Mouse (Mus musculus): ENCODE measurements around the gene Cpb1.
A peak's percentile ranks its signal among the peaks of the same experiment; 100 is the strongest.

The Cpb1 gene

DNA sequence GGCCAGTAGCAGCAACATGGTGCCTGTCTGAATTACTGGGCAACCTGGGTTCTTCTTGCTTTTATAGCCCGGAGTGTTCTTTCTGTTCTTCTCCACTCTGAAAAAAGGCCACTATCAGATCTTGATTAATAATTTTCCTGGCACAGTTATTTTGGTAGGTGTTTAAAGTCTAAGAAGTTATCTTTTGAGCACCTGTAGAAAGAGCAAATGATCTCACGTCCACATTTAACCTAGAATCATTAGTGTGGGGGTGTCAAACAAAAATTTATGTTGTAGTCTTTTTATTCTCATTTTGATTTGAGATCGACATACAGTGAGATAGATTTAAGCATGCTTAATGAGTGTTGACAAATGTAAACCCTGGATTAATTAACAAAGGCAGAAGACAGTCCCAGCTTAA, at the start of gene Cpb1:
Gene Cpb1, minus strand, starts transcription at position 101 of the 400 bp plus-strand sequence.
- DNase-seq (ENCODE audit: low spot score) = no peak

DNA sequence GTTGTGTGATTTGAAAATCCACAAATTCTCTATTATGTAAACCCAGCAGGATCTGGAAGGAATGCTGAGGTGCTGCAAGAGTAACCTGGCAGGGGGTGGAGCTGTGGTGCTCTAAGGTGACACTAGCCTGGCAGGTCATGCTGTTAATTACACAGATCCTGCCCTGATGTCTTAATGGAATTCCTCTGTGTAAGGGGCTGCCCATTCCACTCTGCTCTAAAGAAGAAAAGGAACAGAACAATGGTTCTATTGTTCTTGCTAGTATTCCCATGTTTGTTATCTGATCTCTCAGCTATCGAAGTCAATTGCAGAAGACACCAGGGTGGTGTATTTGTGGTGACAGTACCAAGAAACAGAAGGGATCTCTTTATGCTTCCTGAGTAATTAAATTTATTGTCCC, 41.7 kb upstream of the Cpb1 start:
- DNase-seq (ENCODE audit: low spot score) = no peak

DNA sequence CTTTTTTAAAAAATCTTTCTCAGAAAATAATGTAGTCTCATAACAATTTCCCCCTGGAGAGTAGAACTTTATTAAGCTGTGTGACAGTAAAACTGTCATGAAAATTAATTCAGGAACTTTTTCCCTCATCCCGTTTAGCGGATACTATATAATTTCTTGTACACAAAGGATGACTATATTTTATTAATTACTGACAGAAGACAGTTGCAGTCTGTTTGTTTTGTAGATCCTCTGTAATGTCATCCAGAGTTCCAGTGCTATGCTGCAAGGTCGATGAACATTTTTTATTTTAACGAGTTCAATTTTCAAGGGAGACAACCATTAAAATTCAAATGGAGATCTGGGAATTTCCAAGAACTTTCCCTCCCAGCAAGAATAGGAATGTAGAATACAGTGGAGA, 33.6 kb upstream of the Cpb1 start:
- DNase-seq (ENCODE audit: low spot score) = no peak

DNA sequence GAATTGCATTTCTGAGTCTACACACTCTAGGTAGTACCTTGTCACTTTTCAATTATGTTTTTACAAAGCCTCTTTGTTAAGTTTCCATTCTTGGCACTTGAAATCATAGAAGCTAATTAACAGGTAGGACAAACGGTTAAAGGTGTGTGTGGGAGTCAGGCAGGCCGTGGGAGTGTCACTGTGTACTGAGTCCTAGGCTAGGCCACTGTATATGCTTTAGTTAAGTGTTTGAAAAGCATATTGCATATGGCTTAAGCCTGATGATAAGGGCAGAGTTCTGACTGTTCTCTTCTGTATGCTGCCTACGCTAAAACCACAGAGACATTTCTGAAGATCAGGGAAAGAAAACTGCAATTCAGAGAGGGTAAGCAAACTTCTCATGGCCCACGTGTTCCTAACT, 31.7 kb upstream of the Cpb1 start:
- no peak for DNase-seq (ENCODE audit: low spot score)

DNA sequence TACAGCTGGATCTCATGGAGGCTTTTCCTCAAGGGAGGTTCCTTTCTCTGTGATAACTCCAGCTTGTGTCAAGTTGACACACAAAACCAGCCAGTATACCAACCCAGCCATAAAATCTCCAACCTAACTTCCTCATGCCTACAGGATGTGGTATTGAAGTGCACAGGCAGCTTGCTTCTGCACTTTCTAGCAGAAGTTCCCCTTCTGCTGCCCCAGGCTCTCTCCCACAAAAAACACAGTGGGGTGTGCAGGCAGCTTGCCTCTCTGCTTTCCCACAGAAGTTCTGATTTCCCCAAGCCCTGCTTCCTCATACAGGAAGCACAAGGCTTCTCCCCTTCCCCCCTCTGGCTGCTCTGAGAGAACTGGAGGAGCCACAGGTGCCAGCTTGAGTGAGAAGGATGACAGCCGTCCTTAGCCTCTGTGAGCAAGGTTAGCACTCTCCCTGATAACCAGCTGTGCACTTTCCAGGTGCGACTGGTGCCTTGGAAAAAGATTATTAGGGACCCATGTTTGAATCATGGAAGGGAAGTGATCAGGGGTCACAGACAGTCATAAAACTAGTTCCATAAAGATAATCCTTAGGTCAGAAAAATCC, 29.3 kb upstream of the Cpb1 start:
- DNase-seq (ENCODE audit: low spot score) = no peak

DNA sequence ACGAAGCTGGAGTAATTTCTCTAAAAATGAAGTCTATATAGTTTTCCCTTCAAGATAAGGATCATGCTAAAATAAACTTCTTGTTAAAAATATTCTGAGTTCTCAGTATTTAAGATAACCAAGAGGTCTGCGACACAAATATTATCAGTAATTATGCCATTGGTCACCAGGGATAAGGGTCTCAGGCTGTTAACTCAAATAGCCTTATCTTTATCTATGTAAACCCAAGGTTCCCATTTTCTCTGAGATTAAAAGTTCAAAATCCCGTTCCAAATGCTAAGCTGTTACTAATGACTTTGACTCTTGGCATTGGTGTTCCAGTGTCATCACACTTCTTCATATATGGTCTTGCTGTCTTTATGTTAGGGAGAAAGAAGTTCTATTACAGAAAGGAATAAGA, 20.0 kb upstream of the Cpb1 start:
- DNase-seq (ENCODE audit: low spot score) = no peak

DNA sequence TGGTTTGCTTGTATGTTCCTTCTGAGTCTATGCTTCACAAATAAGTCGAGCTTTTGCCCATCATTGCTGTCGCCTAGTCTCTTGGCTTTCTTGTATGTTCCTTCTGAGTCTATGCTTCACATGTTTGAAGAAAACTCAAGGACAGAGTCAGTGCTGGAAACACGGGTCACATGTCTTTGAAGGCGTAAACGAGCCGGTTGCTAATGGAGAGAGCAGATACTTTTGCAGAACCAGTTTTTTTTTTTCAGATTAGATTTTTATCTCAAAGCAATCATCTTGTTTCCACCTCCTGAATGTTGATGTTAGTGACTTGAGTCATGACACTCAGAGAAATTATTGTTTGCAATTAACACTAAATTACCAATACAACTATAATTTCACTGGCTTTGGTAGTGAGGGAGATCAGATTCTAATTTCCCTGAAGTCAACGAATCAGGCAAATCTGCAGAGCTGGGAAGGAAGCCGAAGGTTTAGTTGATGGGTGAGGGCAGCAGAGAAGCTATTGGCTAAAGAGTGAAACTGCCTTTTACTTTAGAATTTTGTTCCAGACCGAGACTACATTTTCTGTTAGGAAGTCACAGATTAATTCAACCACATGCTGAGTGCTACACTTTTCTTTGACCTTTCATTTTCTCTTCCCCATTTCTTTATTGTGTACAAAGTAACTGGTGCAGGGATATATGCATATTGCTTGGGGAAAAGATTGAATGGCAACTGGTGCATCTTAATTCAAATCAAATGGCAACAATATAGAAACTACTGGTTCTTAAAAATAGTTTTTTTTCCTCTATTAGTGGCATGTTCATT, 19.2 kb upstream of the Cpb1 start:
- no peak for DNase-seq (ENCODE audit: low spot score)

DNA sequence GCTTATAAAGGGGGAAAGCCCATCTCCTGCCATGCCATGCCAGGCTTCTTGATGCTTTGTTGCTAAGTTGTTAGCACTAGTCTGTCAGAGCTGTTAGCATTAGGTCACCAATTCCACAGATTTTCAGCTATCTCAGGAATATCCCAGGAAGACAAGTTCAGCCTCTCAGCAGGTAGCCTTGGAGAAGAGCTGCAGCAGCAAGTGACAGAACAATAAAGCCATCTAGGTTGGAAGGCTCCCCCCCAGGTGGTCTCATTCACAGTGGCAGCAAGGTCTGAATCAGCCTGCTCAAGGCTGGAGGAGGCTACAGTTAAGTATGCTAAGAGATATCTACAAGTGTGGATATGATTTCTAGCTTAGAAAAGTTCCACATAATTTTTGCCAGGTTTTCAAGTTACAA, 15.8 kb upstream of the Cpb1 start:
- no peak for DNase-seq (ENCODE audit: low spot score)

DNA sequence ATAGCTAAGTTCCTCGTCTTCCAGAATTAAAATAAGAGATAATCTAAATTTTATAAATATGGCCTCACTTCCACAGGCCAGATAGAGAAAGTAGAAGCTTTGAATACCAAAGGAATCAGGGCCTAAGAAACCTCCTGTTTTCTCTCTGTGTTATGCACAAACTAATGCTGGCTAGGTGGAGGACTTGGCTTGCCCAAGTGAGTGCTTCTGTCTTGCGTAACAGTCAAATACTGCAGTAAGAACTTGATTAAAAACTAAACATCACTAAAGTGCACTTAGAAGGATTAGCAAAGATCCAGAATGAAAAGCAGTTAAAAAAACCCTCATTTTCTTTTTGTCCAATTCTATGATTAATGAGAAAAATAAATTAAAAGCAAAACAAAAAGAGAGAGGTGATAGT, 13.2 kb upstream of the Cpb1 start:
- no peak for DNase-seq (ENCODE audit: low spot score)

DNA sequence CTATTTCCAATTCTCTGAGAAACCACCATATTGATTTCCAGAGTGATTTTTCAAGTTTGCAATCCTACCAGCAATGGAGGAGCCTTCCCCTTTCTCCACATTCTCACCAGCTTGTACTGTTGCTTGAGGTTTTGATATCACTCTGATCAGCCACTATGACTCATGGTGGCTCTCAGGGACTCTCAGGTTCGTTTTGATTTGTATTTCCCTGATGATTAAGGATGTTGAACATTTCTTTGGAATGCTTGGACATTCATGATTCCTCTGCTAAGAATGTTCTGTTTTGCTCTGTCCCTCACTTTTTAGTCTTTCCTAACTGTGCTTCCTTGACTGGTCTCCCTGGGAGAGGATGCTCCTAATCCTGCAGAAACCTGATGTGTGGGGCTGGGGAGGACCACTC, 6.3 kb upstream of the Cpb1 start:
- DNase-seq (ENCODE audit: low spot score) = no peak

DNA sequence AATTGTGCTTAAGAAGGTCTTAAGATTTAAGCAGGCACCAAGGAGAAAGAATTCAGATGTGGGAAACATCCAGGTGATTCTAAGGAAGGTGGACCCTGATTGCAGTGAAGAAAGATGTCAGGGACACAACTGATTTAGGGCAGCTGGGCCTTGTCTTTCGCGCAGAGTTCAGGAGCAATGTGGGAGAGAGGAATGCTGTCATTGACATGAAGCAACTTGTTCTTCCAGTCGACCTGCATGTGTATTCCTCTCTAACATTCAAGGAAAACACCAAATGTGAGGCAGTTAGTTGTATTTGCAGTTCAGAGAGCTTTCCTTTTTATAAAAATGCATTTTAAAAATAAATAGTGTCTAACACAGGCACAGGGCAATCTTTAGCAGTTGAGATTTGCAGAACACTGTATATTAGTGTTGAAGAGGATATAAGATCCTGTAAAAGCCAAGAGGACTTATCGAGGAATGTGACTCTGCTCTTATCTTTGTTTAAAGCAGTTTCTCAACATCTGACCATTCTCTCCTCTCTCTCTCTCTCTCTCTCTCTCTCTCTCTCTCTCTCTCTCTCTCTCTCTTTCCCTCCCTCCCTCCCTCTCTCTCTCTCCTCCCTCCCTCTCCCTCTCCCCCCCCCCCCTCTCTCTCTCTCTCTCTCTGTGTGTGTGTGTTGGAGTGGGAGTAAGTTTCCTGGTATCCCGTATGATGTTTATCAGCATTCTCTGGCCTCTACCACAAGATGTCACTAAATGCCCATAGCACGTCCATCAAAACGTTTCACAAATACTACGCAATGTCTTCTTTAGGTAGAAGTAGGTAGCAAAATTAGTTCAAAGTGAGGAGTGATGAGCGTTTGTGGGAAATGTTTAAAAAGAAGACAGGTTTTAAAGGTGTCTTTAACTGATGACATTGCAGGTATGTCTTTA, 20.7 kb downstream of the Cpb1 start:
- no peak for DNase-seq (ENCODE audit: low spot score)

DNA sequence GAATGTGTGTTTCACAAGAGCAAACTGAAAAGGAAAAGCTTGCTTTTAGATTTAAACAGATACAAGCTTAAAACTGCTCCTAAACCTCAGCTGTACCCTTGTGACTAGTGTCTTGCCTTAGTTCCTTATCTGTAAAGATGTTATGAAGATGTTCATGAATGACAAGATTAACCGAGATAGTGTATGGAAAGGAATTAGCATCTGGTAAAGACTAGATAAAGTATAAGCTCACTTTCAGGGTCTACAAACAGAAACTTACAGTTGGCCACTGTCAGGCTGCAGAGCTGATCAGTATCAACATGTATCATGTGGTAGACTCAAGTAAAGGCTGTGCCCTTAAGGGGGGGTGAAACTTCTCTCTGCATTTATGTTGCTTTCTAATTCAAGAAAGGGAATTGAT, 31.6 kb downstream of the Cpb1 start:
- DNase-seq (ENCODE audit: low spot score) = no peak

DNA sequence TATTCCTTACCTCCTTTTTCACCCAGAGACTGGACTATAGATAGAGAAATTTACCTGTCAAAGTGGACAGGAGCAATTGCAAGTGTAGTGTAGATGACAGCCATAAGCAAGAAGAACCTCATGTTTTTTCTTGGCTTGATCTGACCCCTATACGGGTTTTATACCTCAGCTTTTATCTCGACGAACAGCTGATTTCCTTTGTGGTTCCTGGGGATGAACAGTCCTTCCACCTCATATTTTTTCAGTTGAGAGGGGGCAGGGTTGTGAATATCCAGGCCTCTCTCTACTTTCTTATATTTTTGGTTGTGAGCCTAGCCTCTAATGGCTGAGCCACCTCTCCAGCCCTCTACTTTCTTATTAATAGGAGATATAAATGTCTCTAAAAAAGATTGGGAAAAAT, 33.5 kb downstream of the Cpb1 start, which contains the start of gene Cpa3:
Gene Cpa3, minus strand, starts transcription at position 132 of the 400 bp plus-strand sequence.
- DNase-seq (ENCODE audit: low spot score) = no peak

DNA sequence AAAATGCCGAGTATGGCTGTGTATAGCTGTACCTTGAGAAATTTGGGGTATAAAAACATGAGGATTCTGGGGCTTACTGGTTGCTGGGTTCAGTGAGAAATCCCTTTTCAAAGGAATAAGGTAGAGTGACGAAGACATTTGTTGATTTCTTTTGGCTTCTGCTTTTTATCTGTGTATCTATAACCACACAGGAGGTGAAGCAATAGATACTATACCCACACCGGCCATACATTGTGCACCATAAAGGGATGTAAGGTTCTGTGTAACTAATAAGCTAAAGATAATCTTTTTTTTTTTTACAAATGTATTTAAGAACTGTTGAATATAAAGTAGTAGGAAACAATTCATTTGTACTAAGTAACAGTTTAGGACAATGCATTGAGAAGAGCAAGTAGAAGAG, 35.8 kb downstream of the Cpb1 start:
- no peak for DNase-seq (ENCODE audit: low spot score)

DNA sequence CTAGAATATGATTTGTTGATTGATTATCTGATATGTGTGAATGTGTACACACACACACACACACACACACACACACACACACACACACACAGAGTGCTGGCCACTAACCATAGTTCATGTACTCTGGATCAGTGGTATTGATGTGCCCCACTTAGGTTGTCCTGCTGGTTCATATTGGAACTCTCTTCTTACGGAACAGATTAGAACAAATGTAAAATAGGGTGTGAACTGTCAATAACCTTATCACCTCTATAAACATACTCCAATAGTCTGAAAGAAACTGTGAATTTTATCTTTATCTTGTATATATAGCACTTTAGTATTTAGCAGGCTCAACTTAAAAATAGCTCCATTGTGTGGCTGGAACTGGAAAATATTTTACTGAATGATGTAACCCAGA, 38.6 kb downstream of the Cpb1 start:
- DNase-seq (ENCODE audit: low spot score) = no peak

DNA sequence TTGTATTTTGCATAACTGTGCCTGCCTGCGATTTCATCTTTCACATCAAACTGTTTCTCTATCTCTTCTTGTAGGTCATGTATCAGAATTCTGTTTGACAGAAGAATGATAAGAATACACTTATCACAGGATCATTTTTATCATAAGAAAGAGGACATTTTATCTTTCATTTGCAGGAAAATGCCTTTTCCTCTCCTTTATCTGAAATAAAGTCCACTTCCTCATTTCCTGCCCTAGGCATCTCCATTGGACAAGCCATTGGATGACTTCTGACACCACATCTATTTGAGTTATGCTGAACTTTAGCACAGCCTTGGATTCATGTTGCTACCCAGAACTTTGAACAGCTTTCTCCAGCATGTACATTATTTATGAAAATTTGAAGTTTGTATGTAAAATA, 46.5 kb downstream of the Cpb1 start:
- DNase-seq (ENCODE audit: low spot score) = no peak

DNA sequence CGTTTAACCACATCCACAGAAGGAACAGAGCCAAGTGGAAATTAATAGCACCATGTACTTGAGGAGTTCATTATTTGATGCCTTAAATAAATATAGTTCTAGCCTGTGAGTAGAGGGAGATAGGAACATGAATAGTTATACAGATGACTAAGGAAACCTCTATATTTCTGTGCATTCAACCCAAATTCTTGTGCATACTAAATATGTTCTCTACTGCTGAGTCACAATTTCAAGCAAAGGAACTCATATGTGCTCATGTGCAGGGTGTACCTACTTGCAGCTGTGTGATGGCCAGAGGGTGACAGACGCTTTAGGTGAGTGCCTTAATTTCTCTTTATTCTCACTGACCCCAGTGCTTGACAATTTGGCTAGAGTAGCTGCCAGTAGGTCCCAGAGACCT, 50.1 kb downstream of the Cpb1 start:
- DNase-seq (ENCODE audit: low spot score) = no peak

DNA sequence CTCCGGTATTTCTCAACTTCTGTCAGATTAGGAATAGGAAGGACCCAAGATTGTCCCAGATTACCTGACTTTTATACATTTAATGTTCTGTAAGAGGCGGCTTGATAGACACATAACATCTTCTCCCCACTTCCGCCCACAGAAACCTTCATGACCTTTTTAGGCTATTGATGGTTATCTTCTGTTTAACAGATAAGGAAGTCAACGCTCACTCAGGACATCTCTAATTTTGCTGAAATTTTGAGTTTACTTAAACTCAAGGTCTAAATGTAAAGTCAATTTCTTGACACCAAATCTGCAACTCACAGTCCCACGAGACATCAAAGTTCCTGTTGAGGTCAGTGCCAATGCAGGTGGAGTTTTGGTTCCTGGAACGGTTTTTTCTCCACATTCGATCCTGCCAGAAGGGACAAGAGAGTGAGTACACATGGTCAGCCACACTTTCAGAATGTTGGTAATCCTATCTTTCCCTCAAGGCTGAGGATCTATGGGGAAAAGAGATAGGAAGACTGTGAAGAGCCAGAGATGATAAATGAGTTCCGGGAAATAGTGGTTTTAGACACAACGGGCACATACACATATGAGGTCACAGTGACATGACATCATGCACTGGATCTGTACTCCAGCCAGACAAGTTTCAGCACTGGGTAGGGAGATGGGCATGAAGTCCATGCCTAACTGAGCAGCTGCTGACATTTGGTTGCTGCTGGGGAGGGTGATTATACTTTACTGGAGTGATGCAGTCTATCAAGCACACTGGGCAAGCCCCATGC, 52.4 kb downstream of the Cpb1 start:
- DNase-seq (ENCODE audit: low spot score) = no peak

DNA sequence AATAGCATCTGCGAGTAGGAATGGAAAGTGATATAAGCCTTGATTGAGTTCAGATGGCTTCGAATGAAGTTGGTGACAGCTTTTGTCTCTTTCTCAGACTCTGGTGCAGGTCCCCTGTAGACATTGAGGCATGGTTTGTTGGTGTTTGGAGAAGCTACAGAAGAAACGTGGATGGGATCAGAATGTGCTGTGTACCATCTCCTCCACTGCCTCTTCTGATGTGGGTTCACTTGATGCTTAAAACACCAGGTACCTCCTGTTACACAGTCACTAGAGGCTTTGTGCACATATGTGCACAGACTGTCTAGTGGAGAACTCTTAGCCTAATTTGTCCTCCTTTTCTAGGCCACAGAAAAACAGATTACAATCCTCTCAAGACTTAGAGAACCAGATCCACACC, 53.4 kb downstream of the Cpb1 start:
- DNase-seq (ENCODE audit: low spot score) = no peak

DNA sequence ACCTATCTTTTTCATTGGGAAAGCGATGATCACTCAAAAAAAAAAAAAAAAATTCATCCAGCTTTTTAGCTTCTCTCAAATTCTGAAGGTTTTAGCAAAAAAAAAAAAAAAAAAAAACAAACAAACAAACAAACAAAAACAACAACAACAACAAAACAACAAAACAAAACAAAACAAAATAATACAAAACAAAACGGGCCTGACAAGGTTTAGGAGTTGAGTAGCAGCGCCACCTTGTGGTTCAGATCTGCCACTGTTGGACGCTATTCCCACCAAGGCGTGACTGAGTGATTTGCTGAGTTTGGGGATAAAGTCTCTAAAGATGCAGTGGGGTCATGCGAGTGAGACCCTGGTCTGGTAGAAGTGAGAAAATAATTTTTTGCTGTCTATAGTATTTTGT, 76.7 kb downstream of the Cpb1 start:
- peak; percentile 7 for DNase-seq (ENCODE audit: low spot score)

All from ovary, postnatal 10 days (tissue).